Comparison of ENCODE assay signal across 8 mouse cellular contexts in the genomic region with DNA sequence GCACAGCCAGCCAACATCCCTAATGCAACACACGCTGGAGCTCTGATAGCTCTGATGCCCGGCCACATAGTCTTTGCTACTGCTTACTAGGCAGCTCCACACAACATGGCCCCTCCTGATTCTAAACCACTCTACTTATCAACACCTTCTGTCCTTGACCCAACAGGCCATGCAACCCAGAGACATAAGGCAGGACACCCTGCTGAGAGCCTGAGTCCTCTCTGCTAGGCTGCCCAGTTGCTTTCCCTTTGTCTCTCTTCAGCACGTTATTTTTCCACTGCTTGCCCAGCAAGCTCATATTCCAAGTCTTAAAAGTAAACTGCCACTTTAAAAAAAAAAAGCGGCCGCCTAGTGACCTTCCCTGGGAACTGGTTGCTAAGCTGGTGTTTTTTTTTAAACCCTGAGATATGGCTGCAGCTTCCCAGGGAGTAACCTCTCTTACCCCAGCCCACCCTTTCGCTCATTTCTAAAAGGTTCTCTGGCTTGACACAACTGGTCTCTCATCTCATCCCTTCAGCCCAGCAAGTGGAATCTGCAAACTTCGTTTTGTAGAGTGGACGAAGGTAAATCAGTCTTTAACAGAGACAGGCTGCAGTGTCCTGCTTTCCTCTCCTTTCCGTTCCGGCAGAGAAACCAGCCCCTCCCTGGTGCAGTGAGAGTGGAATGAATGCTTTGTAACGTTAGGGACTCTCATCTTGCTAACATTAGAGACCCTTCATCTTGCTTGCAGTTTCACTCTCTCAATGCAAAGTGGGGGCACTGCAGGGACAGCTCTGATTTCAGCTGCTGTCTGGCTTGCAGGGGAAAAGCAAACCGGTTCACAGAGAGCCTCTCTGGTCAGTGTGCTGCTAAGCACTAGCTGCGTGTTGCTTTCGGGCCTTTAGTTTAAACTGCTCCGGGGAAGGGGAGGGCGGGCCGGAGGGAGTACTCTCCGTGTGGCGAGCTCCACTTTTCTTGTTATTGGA. TPM values are rescaled to one million over a fixed set of nuclear protein-coding genes. Genes with fewer than 3 reads are reported as not detected.
DNase-seq lines count a peak whose midpoint lies in the region; TF ChIP-seq lines count a peak whose summit lies in the region.

A gene (plus strand): TSS at position 350 of the 965 bp plus-strand sequence.

- H3K4me3 ChIP-seq in kidney, adult 2 months (ENCODE audit: insufficient read depth, low read depth, low read length) = peak within 1 kb of the TSS; percentile 75
- peak within 1 kb of the TSS; percentile 32 for H3K4me3 ChIP-seq in myocyte

- no peak for TF ChIP-seq POLR2A in kidney, adult 2 months (IDR thresholded peaks at IDR 0.05; ENCODE audit: low read depth, low read length)
- TF ChIP-seq POLR2A in myocyte (IDR thresholded peaks at IDR 0.05; ENCODE audit: insufficient read length, low read depth) = peak; percentile 12

- H3ac ChIP-seq in myocyte (ENCODE audit: control insufficient read depth, insufficient read length) = no peak within 1 kb of the TSS

- TF ChIP-seq CTCF in kidney, adult 2 months (conservative IDR thresholded peaks at IDR 0.05; ENCODE audit: insufficient read depth, insufficient read length, low read depth, low read length) = no peak

- no peaks in the 10 kb centered on the region for H3K36me3 ChIP-seq in kidney, adult 2 months (ENCODE audit: control insufficient read depth, insufficient read depth, low read length)
- H3K36me3 ChIP-seq in myocyte (ENCODE audit: control insufficient read depth, insufficient read depth) = no peaks in the 10 kb centered on the region

- DNase-seq in frontal cortex, adult 2 months (ENCODE audit: extremely low spot score in 1 of 2, low spot score in 1 of 2) = peak in 1 of 2 experiments; percentile 53
- no peak for DNase-seq in frontal cortex, postnatal 25 days (ENCODE audit: low spot score in 2 of 2)
- peak; percentile 81 for DNase-seq in embryo, embryonic 11 days
- peak; percentile 40 for DNase-seq in heart, adult 8-10 months (ENCODE audit: low spot score)
- DNase-seq in kidney, adult 2 months = peak; percentile 53
- DNase-seq in liver = peak; percentile 26
- DNase-seq in urinary bladder, postnatal 14 days (ENCODE audit: low spot score) = peak; percentile 23

- no peaks in the 10 kb centered on the region for H3K79me2 ChIP-seq in myocyte (ENCODE audit: control insufficient read depth, insufficient read depth)

- H3K4me2 ChIP-seq in myocyte (ENCODE audit: low read depth) = peak within 1 kb of the TSS; percentile 82

- no peaks in the 10 kb centered on the region for H3K27me3 ChIP-seq in kidney, adult 2 months (replicated peaks; ENCODE audit: control insufficient read depth, insufficient read depth, low read length)
- H3K27me3 ChIP-seq in myocyte (ENCODE audit: control insufficient read depth, insufficient read depth, insufficient read length) = no peaks in the 10 kb centered on the region

- H3K4me1 ChIP-seq in kidney, adult 2 months (ENCODE audit: control insufficient read depth, insufficient read depth, low read length) = peaks cover 12% of the 10 kb centered on the region

- WGBS in kidney, adult 2 months = 2% methylated on average over 19 of the region's 19 CpGs

- peak within 1 kb of the TSS; percentile 74 for H3K27ac ChIP-seq in kidney, adult 2 months (ENCODE audit: insufficient read depth, low read depth, low read length)

TF ChIP-seq in myocyte, 11 proteins besides CTCF, POLR2A, EP300 and RAD21:
- TF ChIP-seq TCF3 (IDR thresholded peaks at IDR 0.05; ENCODE audit: insufficient read length, low read depth) (no peak), MYOD1 (IDR thresholded peaks at IDR 0.05; ENCODE audit: control insufficient read depth in 1 of 3, insufficient read length in 2 of 3, low read depth in 2 of 3) (no peak), POLR2AphosphoS2 (IDR thresholded peaks at IDR 0.05; ENCODE audit: insufficient read length, low read depth) (no peak), TCF12 (IDR thresholded peaks at IDR 0.05; ENCODE audit: insufficient read depth, poor library complexity, severe bottlenecking) (no peak), CEBPB (IDR thresholded peaks at IDR 0.05; ENCODE audit: insufficient read depth, poor library complexity, severe bottlenecking) (no peak), E2F4 (IDR thresholded peaks at IDR 0.05; ENCODE audit: insufficient read depth) (no peak), MAX (IDR thresholded peaks at IDR 0.05; ENCODE audit: low read depth) (no peak), MYOG (IDR thresholded peaks at IDR 0.05; ENCODE audit: control insufficient read depth in 1 of 3, insufficient read depth in 1 of 3, insufficient read length in 2 of 3, low read depth in 2 of 3) (no peak), REST (IDR thresholded peaks at IDR 0.05; ENCODE audit: insufficient read depth, insufficient read length) (no peak), USF1 (IDR thresholded peaks at IDR 0.05; ENCODE audit: low read depth) (no peak), SRF (IDR thresholded peaks at IDR 0.05; ENCODE audit: control insufficient read depth, insufficient read length, low read depth) (no peak)

RNA-seq across cellular contexts. Expression of the gene that starts here (rescaled TPM):
- polyA plus RNA-seq in frontal cortex, adult 2 months (2012; rRNA removed) = 16.0 and 17.4 TPM in 2 replicates
- total RNA-seq in heart, adult 8-10 months (2022) = 10 to 100 TPM in 2 of 4 experiments, 1 to 10 TPM in 2; 6.8 to 10.3 (median 8.7) TPM
- 4.6 and 4.9 TPM in 2 replicates for polyA plus RNA-seq in kidney, adult 2 months (2012; rRNA removed)
- 2.4 TPM for polyA plus RNA-seq in myocyte (2012; fragmentation: generic; extraction: Trizol)

Comparison
In these comparisons a context has a peak if more than half of its experiments do, and no peak if none do; other contexts are left out.
1. DNase-seq: peak in embryo, embryonic 11 days (single experiment), heart, adult 8-10 months (single experiment), kidney, adult 2 months (single experiment), liver (single experiment) and urinary bladder, postnatal 14 days (single experiment); none in frontal cortex, postnatal 25 days (0 of 2).